Mouse (Mus musculus): Measurements from ENCODE around the gene F11r. TPM values are rescaled to one million over a fixed set of nuclear protein-coding genes. Genes with fewer than 3 reads are reported as not detected.

F11r gene
- polyA plus RNA-seq, 1 experiment from 2014 or later, result 29.7 TPM

DNA sequence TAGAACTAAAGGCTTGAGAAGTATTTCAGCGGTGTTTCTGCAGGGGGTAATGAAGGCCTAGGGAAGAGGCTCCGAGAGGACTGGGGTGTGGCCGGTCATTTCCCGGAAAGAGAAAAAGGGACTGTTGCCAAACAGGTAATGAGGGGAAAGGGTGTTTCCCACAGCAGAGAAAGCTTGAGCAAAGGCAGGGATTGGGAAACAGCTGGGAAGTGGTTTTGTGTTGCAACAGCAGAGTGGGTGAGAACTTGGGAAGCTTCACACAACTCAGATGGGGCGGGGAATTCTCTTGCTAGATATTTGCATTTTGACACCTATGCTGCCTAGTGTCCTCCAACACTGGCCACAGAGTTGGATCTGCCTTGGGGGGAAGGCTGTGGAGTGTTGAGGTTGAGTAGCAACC lies 15.6 kb downstream of the F11r start:
- Histone ChIP-seq H3K4me1 (replicated peaks) (peaks cover 11% of the 10 kb centered on the region), H3K27me3 (no peaks in the 10 kb centered on the region), H3K9me3 (replicated peaks) (no peaks in the 10 kb centered on the region), H3K36me3 (replicated peaks) (no peaks in the 10 kb centered on the region), H3K9ac (no peak overlapping the region), H3K4me3 (replicated peaks) (no peak overlapping the region), H3K4me2 (no peak overlapping the region), H3K27ac (replicated peaks) (peak overlapping the region; percentile 70)
- peak; percentile 66 for ATAC-seq (ENCODE audit: insufficient read depth)
- 59% methylated on average over 5 of the region's 5 CpGs for WGBS (ENCODE audit: insufficient replicate concordance)

DNA sequence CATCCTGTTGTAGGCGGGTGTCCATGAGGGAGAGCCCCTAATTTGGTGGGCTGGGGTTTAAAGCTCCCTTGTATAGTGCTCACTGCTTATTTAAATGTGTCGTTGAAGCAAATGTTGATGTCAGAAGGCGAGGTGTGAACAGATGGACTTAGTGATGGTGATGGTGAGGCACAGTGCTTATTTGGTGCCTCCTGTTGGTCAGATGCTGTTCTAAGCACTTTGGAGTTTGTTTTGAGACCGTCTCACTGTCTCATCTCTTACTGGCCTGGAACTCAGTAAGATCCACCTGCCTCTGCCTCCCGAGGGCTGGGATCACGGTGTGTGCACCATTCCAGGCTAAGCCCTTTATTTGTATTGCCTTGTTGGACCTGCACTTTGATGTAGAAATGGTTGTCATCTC lies 17.6 kb downstream of the F11r start:
- WGBS (ENCODE audit: insufficient replicate concordance), result 55% methylated on average over 6 of the region's 6 CpGs
- Histone ChIP-seq H3K9me3 (replicated peaks) (no peaks in the 10 kb centered on the region), H3K27me3 (no peaks in the 10 kb centered on the region), H3K4me2 (no peak overlapping the region), H3K9ac (no peak overlapping the region), H3K4me3 (replicated peaks) (no peak overlapping the region), H3K27ac (replicated peaks) (no peak overlapping the region), H3K4me1 (replicated peaks) (peaks cover 9% of the 10 kb centered on the region), H3K36me3 (replicated peaks) (no peaks in the 10 kb centered on the region)
- ATAC-seq (ENCODE audit: insufficient read depth), result no peak

DNA sequence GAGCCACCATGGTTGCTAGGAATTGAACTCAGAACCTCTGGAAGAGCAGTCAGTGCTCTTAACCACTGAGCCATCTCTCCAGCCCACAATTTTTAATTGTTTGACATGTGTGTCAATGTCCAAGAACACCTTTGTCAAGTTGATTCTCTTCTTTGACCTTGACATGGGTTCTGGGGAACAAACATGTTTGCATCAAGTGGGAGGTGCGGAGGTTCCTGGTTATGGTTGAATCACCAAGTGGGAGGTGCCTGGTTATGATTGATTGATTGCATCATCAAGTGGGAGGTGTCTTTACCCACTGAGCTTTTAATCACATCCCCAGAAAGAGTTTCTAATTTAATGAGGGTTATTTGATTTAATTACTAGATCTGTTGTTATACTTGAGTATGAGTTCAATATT lies 20.2 kb downstream of the F11r start:
- Histone ChIP-seq H3K9ac (no peak overlapping the region), H3K36me3 (replicated peaks) (peaks cover 4% of the 10 kb centered on the region; the same call in 1 of the 2 replicates), H3K4me2 (no peak overlapping the region), H3K27ac (replicated peaks) (no peak overlapping the region), H3K9me3 (replicated peaks) (no peaks in the 10 kb centered on the region), H3K4me1 (replicated peaks) (peaks cover 6% of the 10 kb centered on the region), H3K4me3 (replicated peaks) (no peak overlapping the region), H3K27me3 (no peaks in the 10 kb centered on the region)
- no peak for ATAC-seq (ENCODE audit: insufficient read depth)
- WGBS (ENCODE audit: insufficient replicate concordance), result 85% methylated on average over 1 of the region's 1 CpGs

DNA sequence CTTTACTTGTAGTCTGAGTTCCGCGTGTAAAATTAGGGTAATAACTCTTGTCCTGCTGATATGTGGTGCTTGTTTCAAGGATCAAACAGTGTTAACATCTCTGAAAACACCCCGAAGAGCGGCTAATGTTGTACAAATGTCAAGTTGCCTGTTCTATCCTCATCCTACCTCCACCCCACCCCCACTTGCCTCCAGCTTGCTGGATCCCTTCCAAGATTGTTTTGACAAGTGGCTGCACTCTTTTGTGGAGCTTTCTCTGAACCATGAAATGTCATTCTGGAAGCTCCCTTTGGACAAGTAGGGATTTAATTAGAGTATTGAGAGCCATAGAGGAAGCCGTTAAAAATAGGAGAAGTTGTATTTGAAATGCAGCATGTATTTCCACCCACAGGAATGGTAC lies 22.5 kb downstream of the F11r start:
- Histone ChIP-seq H3K9ac (no peak overlapping the region), H3K36me3 (replicated peaks) (peaks cover 10% of the 10 kb centered on the region), H3K4me1 (replicated peaks) (peaks cover 5% of the 10 kb centered on the region; the same call in 1 of the 2 replicates), H3K27me3 (no peaks in the 10 kb centered on the region), H3K9me3 (replicated peaks) (no peaks in the 10 kb centered on the region), H3K4me2 (no peak overlapping the region), H3K27ac (replicated peaks) (no peak overlapping the region), H3K4me3 (replicated peaks) (no peak overlapping the region)
- no peak for ATAC-seq (ENCODE audit: insufficient read depth)
- 63% methylated on average over 5 of the region's 5 CpGs for WGBS (ENCODE audit: insufficient replicate concordance)

DNA sequence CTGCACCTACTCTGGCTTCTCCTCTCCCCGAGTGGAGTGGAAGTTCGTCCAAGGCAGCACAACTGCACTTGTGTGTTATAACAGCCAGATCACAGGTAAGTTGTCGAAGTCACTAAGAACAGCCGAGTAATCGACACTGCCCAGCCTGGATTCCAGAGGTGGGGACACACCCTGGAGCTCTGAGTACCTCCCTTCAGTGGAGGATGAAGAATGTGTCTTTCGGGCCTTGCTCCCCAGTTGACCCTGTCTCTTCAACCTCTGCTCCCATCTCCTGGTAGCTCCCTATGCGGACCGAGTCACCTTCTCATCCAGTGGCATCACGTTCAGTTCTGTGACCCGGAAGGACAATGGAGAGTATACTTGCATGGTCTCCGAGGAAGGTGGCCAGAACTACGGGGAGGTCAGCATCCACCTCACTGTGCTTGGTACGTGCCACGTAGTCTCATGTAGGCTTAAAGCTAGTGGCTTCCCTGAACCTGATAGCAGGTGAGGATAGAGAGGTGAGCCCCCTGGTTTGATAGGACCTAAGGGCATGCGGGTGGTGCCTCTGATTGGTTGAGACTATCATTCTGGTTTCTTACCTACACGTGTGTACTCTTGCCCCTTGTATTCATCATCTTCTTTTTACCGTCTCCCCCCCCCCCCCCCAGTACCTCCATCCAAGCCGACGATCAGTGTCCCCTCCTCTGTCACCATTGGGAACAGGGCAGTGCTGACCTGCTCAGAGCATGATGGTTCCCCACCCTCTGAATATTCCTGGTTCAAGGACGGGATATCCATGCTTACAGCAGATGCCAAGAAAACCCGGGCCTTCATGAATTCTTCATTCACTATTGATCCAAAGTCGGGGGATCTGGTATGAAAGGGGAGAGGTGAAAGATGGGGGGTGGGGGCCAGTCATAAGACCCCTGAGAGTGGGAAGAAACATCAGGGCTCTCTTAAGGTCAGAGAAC lies 23.5 kb downstream of the F11r start:
- Histone ChIP-seq H3K27me3 (no peaks in the 10 kb centered on the region), H3K4me2 (no peak overlapping the region), H3K27ac (replicated peaks) (no peak overlapping the region), H3K9me3 (replicated peaks) (no peaks in the 10 kb centered on the region), H3K4me3 (replicated peaks) (no peak overlapping the region), H3K36me3 (replicated peaks) (peaks cover 10% of the 10 kb centered on the region), H3K4me1 (replicated peaks) (no peaks in the 10 kb centered on the region), H3K9ac (no peak overlapping the region)
- WGBS (ENCODE audit: insufficient replicate concordance), result 76% methylated on average over 22 of the region's 22 CpGs
- no peak for ATAC-seq (ENCODE audit: insufficient read depth)

DNA sequence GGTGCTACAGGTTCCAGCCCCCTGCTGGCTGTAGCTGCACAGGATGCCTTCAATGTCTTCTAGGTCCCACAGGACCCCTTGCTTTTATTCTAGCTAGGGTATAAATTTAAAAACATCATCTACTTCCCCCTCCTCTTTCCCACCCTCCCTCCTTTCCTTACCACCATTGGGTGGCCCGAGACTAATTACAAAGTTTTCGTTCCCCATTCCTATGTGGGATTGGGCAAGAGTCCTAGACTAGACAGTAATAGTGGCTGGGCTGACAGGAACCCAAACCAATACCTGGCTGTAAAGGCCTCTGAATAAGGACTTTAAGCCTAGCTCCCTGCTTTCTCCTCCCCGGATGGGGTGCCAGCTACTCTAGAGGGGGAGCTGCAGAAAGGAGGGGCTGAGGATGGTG lies 25.8 kb downstream of the F11r start:
- ATAC-seq (ENCODE audit: insufficient read depth), result no peak
- WGBS (ENCODE audit: insufficient replicate concordance), result 70% methylated on average over 3 of the region's 3 CpGs
- Histone ChIP-seq H3K4me3 (replicated peaks) (no peak overlapping the region), H3K4me1 (replicated peaks) (no peaks in the 10 kb centered on the region), H3K4me2 (no peak overlapping the region), H3K9me3 (replicated peaks) (no peaks in the 10 kb centered on the region), H3K9ac (no peak overlapping the region), H3K36me3 (replicated peaks) (peaks cover 10% of the 10 kb centered on the region), H3K27ac (replicated peaks) (no peak overlapping the region), H3K27me3 (no peaks in the 10 kb centered on the region)

DNA sequence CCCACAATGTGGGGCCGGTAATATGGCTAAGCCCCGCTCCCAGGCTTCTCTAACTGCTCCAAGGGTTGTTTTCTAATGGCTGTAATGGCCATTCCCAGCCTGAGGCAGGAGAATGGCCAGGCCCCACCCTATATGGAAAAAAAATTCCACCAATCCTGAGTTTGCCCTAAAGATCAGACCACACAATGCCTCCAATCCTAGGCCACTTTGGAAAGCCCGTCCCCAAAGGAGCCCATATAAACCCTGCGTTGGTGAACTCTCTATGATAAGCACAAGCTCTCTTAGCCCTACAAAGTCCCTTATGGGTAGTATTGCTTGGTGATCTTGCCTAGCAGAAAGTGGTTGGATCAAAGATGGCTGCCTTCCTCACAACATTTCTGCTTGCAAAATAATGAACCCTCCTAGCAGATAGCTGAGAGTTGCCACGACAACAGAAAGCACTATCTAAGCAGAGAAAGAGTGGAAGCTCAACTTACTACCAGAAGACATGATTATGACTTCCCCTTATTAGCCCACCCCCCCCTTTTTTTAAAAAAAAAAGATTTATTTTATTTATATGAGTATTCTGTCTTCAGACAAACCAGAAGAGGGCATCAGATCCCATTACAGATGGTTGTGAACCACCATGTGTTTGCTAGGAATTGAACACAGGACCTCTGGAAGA lies 28.5 kb downstream of the F11r start:
- Histone ChIP-seq H3K9me3 (replicated peaks) (no peaks in the 10 kb centered on the region), H3K4me2 (no peak overlapping the region), H3K27me3 (no peaks in the 10 kb centered on the region), H3K36me3 (replicated peaks) (peaks cover 6% of the 10 kb centered on the region), H3K27ac (replicated peaks) (no peak overlapping the region; the same call in 1 of the 2 replicates), H3K4me1 (replicated peaks) (0 out of 2 replicates have a peak, but pooled peaks cover 2% of the 10 kb centered on the region), H3K9ac (no peak overlapping the region), H3K4me3 (replicated peaks) (no peak overlapping the region)
- 62% methylated on average over 5 of the region's 5 CpGs for WGBS (ENCODE audit: insufficient replicate concordance)
- ATAC-seq (ENCODE audit: insufficient read depth), result no peak

DNA sequence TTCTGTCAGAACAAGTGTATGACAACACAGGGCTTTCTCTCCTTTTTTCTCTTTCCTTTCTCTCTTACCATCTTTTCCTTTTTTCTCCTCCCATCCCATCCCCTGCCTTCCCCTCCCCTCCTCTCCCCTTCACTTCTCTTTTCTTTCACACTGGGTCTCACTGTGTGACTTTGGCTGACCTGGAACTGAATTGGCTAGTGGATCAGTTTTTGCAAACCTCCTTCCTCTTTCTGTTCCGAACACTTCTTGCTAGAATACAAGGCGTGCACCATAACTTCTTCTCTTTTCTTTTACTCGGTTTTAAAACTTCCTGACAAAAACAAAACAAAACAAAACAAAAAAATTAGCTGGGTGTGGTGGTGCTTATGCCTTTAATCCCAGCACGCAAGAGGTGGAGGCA lies 29.2 kb downstream of the F11r start:
- Histone ChIP-seq H3K27me3 (no peaks in the 10 kb centered on the region), H3K27ac (replicated peaks) (no peak overlapping the region), H3K9me3 (replicated peaks) (no peaks in the 10 kb centered on the region), H3K36me3 (replicated peaks) (peaks cover 6% of the 10 kb centered on the region), H3K9ac (no peak overlapping the region), H3K4me2 (no peak overlapping the region), H3K4me1 (replicated peaks) (0 out of 2 replicates have a peak, but pooled peaks cover 4% of the 10 kb centered on the region), H3K4me3 (replicated peaks) (no peak overlapping the region)
- no peak for ATAC-seq (ENCODE audit: insufficient read depth)
- 30% methylated on average over 4 of the region's 4 CpGs for WGBS (ENCODE audit: insufficient replicate concordance)

DNA sequence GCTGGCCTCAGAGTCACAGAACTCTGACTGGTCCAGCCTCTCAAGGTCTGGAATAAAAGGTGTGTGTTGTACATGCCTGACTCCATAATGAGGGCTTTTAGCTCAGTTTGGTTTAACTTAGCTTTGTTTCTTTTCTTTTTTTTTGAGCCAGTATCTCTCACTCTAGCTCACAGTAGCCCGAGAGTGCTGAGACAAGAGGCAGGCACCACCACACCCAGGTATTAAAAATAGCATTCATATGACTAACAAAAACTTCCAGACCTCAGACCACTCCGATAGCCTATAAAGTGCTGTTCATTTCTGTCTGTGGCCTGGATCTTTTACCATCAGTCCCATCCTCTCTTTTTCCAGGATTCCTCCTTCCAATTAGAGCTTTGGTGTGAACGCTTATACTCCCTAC lies 32.3 kb downstream of the F11r start:
- H3K4me3 ChIP-seq (replicated peaks), result no peak overlapping the region
- no peaks in the 10 kb centered on the region for H3K9me3 ChIP-seq (replicated peaks)
- H3K36me3 ChIP-seq (replicated peaks), result no peaks in the 10 kb centered on the region
- H3K4me1 ChIP-seq (replicated peaks), result 0 out of 2 replicates have a peak, but pooled peaks cover 7% of the 10 kb centered on the region
- H3K27me3 ChIP-seq, result no peaks in the 10 kb centered on the region
- H3K27ac ChIP-seq (replicated peaks), result no peak overlapping the region
- 61% methylated on average over 3 of the region's 3 CpGs for WGBS (ENCODE audit: insufficient replicate concordance)
- ATAC-seq (ENCODE audit: insufficient read depth), result no peak
- H3K4me2 ChIP-seq, result no peak overlapping the region
- no peak overlapping the region for H3K9ac ChIP-seq

DNA sequence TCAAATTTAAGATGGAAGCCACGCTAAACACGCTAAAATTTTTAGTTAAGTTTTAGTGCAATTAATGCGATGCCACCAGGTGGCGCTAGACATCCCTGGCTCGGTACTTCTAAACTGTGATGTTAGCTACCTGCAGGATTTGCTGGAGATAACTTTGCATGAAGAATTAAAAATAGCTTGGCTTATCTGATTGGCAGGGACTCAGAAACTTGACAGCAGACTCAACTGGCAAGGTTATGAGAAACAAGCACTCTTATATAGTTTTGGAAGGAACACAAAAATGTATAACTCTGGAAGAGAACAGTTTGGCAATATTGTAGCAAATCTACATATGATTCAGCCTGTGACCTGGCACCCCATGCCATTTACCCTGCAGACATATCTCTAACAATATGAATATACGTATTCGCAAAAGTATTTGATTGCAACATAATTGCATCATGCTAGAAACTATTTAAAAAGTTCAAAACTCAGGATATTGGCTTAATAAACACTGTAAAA lies 33.1 kb downstream of the F11r start:
- no peaks in the 10 kb centered on the region for H3K27me3 ChIP-seq
- 0 out of 2 replicates have a peak, but pooled peaks cover 7% of the 10 kb centered on the region for H3K4me1 ChIP-seq (replicated peaks)
- no peak for ATAC-seq (ENCODE audit: insufficient read depth)
- no peaks in the 10 kb centered on the region for H3K9me3 ChIP-seq (replicated peaks)
- H3K9ac ChIP-seq, result no peak overlapping the region
- WGBS (ENCODE audit: insufficient replicate concordance), result 19% methylated on average over 7 of the region's 7 CpGs
- H3K27ac ChIP-seq (replicated peaks), result no peak overlapping the region
- no peaks in the 10 kb centered on the region for H3K36me3 ChIP-seq (replicated peaks)
- H3K4me2 ChIP-seq, result no peak overlapping the region
- no peak overlapping the region for H3K4me3 ChIP-seq (replicated peaks)

DNA sequence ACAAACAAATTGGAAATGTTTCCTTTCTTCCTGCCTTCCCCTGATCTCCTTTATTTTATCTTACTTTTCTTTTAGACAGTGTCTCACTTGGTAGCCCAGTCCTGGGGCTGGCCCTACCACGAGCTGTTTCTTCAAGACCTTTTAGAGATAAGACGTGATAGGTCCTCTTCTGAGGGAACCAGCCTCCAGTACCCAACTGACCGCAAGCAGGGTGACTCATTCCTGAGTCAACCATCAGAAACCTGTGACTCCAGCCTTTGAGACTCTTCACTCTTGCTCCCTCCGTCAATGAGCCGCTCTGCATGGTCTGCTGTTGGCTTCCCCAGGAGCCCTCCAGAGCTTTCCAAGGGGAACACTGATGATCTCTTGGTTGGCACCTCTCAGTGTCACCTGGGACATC lies 33.6 kb downstream of the F11r start:
- ATAC-seq (ENCODE audit: insufficient read depth), result no peak
- Histone ChIP-seq H3K27me3 (no peaks in the 10 kb centered on the region), H3K9me3 (replicated peaks) (no peaks in the 10 kb centered on the region), H3K27ac (replicated peaks) (no peak overlapping the region), H3K4me2 (no peak overlapping the region), H3K9ac (no peak overlapping the region), H3K4me3 (replicated peaks) (no peak overlapping the region), H3K4me1 (replicated peaks) (0 out of 2 replicates have a peak, but pooled peaks cover 7% of the 10 kb centered on the region), H3K36me3 (replicated peaks) (no peaks in the 10 kb centered on the region)
- 34% methylated on average over 5 of the region's 5 CpGs for WGBS (ENCODE audit: insufficient replicate concordance)

Data from liver, embryonic 15.5 days (tissue).